ENCODE assay signal across 18 mouse cellular contexts in genomic region chr6:35279306-35279705, GRCm38 (mm10). TPM values are rescaled to one million over a fixed set of nuclear protein-coding genes. Genes with fewer than 3 reads are reported as not detected.
"Had no signal": no experiment of that assay in that cellular context is flagged by ENCODE, and none has a peak within 500 bp of the region (broad histone marks: within the 10 kb centered on the region; RNA-seq: fewer than 3 reads in every experiment).

No protein-coding gene starts in this region.

- H3K4me1 ChIP-seq: liver, embryonic 13.5 days; midbrain, embryonic 12.5 days; midbrain, embryonic 15.5 days; neural tube, embryonic 12.5 days; neural tube, embryonic 15.5 days had no signal

- DNase-seq: layer of hippocampus, postnatal 36 days; liver, embryonic 13.5 days; lung, embryonic 14.5 days; right cerebral cortex, adult 18-20 months; right cerebral cortex, postnatal 14 days; right cerebral cortex, postnatal 4 days; thymus, postnatal 36 days had no signal

- H3K4me2 ChIP-seq: liver, embryonic 13.5 days; lung, embryonic 14.5 days; midbrain, embryonic 12.5 days; midbrain, embryonic 15.5 days; neural tube, embryonic 12.5 days; neural tube, embryonic 15.5 days had no signal

- H3K27ac ChIP-seq: left cerebral cortex, adult 2 months; liver, embryonic 13.5 days; macrophage; midbrain, embryonic 12.5 days; midbrain, embryonic 15.5 days; neural tube, embryonic 12.5 days; neural tube, embryonic 15.5 days; stomach, postnatal 0 days had no signal

- H3K36me3 ChIP-seq: liver, embryonic 13.5 days; midbrain, embryonic 12.5 days; midbrain, embryonic 15.5 days; neural tube, embryonic 12.5 days; neural tube, embryonic 15.5 days had no signal

- H3K9ac ChIP-seq: liver, embryonic 13.5 days; lung, embryonic 14.5 days; midbrain, embryonic 12.5 days; midbrain, embryonic 15.5 days; neural tube, embryonic 12.5 days; neural tube, embryonic 15.5 days had no signal

- H3K9me3 ChIP-seq: liver, embryonic 13.5 days; midbrain, embryonic 12.5 days; midbrain, embryonic 15.5 days; neural tube, embryonic 12.5 days; neural tube, embryonic 15.5 days had no signal

- ATAC-seq: intestine, postnatal 0 days; lung, postnatal 0 days; midbrain, embryonic 15.5 days had no signal

- H3K4me3 ChIP-seq: left cerebral cortex, adult 2 months; liver, embryonic 13.5 days; midbrain, embryonic 12.5 days; midbrain, embryonic 15.5 days; neural tube, embryonic 12.5 days; neural tube, embryonic 15.5 days had no signal

- H3K27me3 ChIP-seq: liver, embryonic 13.5 days; midbrain, embryonic 12.5 days; midbrain, embryonic 15.5 days; neural tube, embryonic 12.5 days; neural tube, embryonic 15.5 days had no signal

RNA-seq across cellular contexts. Expression of gene Slc13a4, which starts 28.6 kb away (rescaled TPM):
- polyA plus RNA-seq: macrophage had no signal

RNA-seq across cellular contexts. Expression of gene Fam180a, which starts 46.6 kb away (rescaled TPM):
- total RNA-seq: megakaryocyte, adult 5-6 weeks had no signal
- polyA plus RNA-seq: limb, embryonic 11.5 days; macrophage; neural tube, embryonic 12.5 days had no signal
